Mouse (Mus musculus) cerebellum, adult 2 months (tissue): ENCODE data around the gene Wnt5a.

Source experiments
- CTCF ChIP-seq: fragments of 200-500 bp; IDR thresholded peaks from 2 replicates; pipeline ENCODE4 v1.5.1; 2011; ENCODE audit warnings: low read depth, mild to moderate bottlenecking, control low read depth, low read length, moderate library complexity, borderline replicate concordance; ENCODE audit not compliant: insufficient read depth
- POLR2A ChIP-seq: fragments of 200-500 bp; IDR thresholded peaks from 2 replicates; pipeline ENCODE4 v1.6.1; 2011; ENCODE audit warnings: low read length, control low read depth, borderline replicate concordance; ENCODE audit not compliant: insufficient read depth

- TF ChIP-seq CTCF (no peak), POLR2A (no peak)
Observed at GRCm38 (mm10) chr14:28505051-28505585, 568 bp downstream of the Wnt5a start.
